Mouse (Mus musculus): Measurements from ENCODE around the gene Ppp1r13l.

- TF ChIP-seq CTCF (IDR thresholded peaks at IDR 0.05; ENCODE audit: control insufficient read depth, insufficient read depth, insufficient replicate concordance, low read depth, low read length) (no peak), POLR2A (IDR thresholded peaks at IDR 0.05; ENCODE audit: control insufficient read depth, low read depth, low read length) (no peak)
Measured at GRCm38 (mm10) chr7:19316451-19317161, 42.9 kb upstream of the Ppp1r13l start.

All from testis, adult 2 months (tissue).